Mouse (Mus musculus) duodenum, adult 2 months (tissue): ENCODE results near the gene Gm853. TPM values are rescaled to one million over a fixed set of nuclear protein-coding genes. Genes with fewer than 3 reads are reported as not detected.

ENCODE experiments used
- polyA plus RNA-seq: library from polyadenylated mRNA; depleted of rRNA; stranded (reverse); fragments of >200 nt; gene quantifications from 2 replicates; pipeline ENCODE4 v1.2.3, GENCODE M21; 2012; ENCODE audit warnings: low replicate concordance; rRNA removed

The Gm853 gene
- not detected in 2 replicates for polyA plus RNA-seq

DNA sequence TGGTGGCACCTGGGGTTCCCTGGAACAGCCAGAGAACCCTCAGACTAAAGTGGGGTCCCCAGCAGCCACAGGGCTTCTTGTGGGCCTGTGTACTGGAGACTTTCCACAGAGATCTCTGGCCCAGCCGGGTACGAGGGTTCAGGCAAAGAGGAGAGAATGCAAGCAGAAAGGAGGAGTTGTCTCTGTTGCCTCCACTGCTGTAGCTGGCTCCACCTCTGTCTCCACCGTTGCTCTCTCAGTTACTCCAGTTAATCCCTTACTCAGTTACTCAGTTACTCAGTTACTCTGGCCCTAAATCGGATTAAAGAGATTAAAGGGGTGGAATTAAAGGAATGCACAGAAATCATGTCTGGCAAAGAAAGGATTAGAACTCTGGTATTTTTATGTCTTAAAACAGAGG, at the start of gene Gm853:
TSS of gene Gm853 (minus strand) at position 223 of the 400 bp plus-strand sequence.

GRCm38 (mm10) chr4:130175072-130175711, 47.0 kb downstream of the Gm853 start, which contains the start of gene Tinagl1:
Gene Tinagl1, minus strand, starts transcription at chr4:130175122.

Other genes with a start within 250 kb of the Gm853 start
- gene Adgrb2, start 237.5 kb downstream of the Gm853 start, polyA plus RNA-seq = 0.75 and 2.0 TPM in 2 replicates
- 6.3 and 12.2 TPM in 2 replicates for gene Col16a1, start 174.6 kb downstream of the Gm853 start, polyA plus RNA-seq
- 153 and 237 TPM in 2 replicates for gene Pef1, start 119.8 kb downstream of the Gm853 start, polyA plus RNA-seq
- gene Hcrtr1, start 83.0 kb downstream of the Gm853 start, polyA plus RNA-seq = 1.7 and 5.3 TPM in 2 replicates
- gene Tinagl1, start 47.3 kb downstream of the Gm853 start, polyA plus RNA-seq = 83.4 and 126 TPM in 2 replicates
- 277 and 555 TPM in 2 replicates for gene Serinc2, start 56.8 kb upstream of the Gm853 start, polyA plus RNA-seq
- 0.51 and 0.92 TPM in 2 replicates for gene Fabp3, start 86.2 kb upstream of the Gm853 start, polyA plus RNA-seq
- not detected in 2 replicates for gene Gm10570, start 86.3 kb upstream of the Gm853 start, polyA plus RNA-seq
- gene Zcchc17, start 137.5 kb upstream of the Gm853 start, polyA plus RNA-seq = 31.8 and 33.2 TPM in 2 replicates
- 16.4 and 18.1 TPM in 2 replicates for gene Snrnp40, start 137.7 kb upstream of the Gm853 start, polyA plus RNA-seq